Mouse (Mus musculus) thymus, adult 2 months (tissue): Measurements from ENCODE around the gene Dnaaf1.

Experiments used
- CTCF ChIP-seq: fragments of 200-500 bp; IDR thresholded peaks from 2 replicates; pipeline ENCODE4 v1.5.1; 2012; ENCODE audit warnings: mild to moderate bottlenecking, control low read depth, low read length, moderate library complexity, borderline replicate concordance; ENCODE audit not compliant: control insufficient read depth, poor library complexity, insufficient read depth; ENCODE audit errors: extremely low read depth
- POLR2A ChIP-seq: fragments of 200-500 bp; IDR thresholded peaks from 2 replicates; pipeline ENCODE4 v1.6.1; 2012; ENCODE audit warnings: mild to moderate bottlenecking, low read length, control low read depth, moderate library complexity; ENCODE audit not compliant: control insufficient read depth, poor library complexity, insufficient read depth; ENCODE audit errors: extremely low read depth

- TF ChIP-seq POLR2A (no peak), CTCF (no peak)
These were observed 52.2 kb downstream of the Dnaaf1 start for GRCm38 (mm10) chr8:119627199-119627598.
